Comparison of ENCODE assay signal across 1 mouse cellular context in genomic region chr7:130902929-130903328, GRCm38 (mm10).
A peak's percentile ranks its signal among the peaks of the same experiment; 100 is the strongest.
TF ChIP-seq lines count a peak whose summit lies in the region.

No protein-coding gene starts in this region.

TF ChIP-seq in MEL, 35 proteins besides CTCF, POLR2A, EP300 and RAD21:
- peak; percentile 72 for TF ChIP-seq USF1 (IDR thresholded peaks at IDR 0.05; ENCODE audit: low read depth, low read length)
- TF ChIP-seq MAX (IDR thresholded peaks at IDR 0.05; ENCODE audit: low read length): no peak
- TF ChIP-seq SMC3 (IDR thresholded peaks at IDR 0.05; ENCODE audit: low read depth, low read length): no peak
- no peak for TF ChIP-seq GATA1 (IDR thresholded peaks at IDR 0.05; ENCODE audit: low read depth, low read length)
- no peak for TF ChIP-seq E2F4 (IDR thresholded peaks at IDR 0.05; ENCODE audit: borderline replicate concordance, low read depth, low read length)
- TF ChIP-seq MYC (IDR thresholded peaks at IDR 0.05; ENCODE audit: low read depth, low read length): 0 out of 2 replicates have a peak, but pooled peaks have one; percentile 6
- TF ChIP-seq ETS1 (IDR thresholded peaks at IDR 0.05; ENCODE audit: low read depth, low read length): no peak
- TF ChIP-seq ZNF384 (IDR thresholded peaks at IDR 0.05; ENCODE audit: low read depth, low read length): no peak
- peak; percentile 67 for TF ChIP-seq MXI1 (IDR thresholded peaks at IDR 0.05; ENCODE audit: low read depth, low read length)
- TF ChIP-seq USF2 (IDR thresholded peaks at IDR 0.05; ENCODE audit: borderline replicate concordance in 1 of 2, insufficient read depth in 1 of 2, low read depth in 1 of 2, low read length in 2 of 2): 0 out of 4 replicates have a peak, but pooled peaks of 1 of the 2 experiments have one; percentile 1
- no peak for TF ChIP-seq TAL1 (IDR thresholded peaks at IDR 0.05; ENCODE audit: low read length)
